Mouse (Mus musculus) midbrain, embryonic 15.5 days (tissue): ENCODE results near the gene Eps8. TPM values are rescaled to one million over a fixed set of nuclear protein-coding genes. Genes with fewer than 3 reads are reported as not detected.

Source experiments
- ATAC-seq: fragments of 200-750 bp; cut with Nextera tagmentation; replicated peaks from 2 replicates; pipeline ENCODE4 v1.8.0; 2017; ENCODE audit warnings: moderate TSS enrichment
- H3K27ac ChIP-seq: fragments of 300-500 bp; sonication (generic); 2 replicates; pipeline ENCODE4 v1.5.1; 2015; ENCODE audit warnings: mild to moderate bottlenecking, inconsistent platforms
- H3K27me3 ChIP-seq: fragments of 300-500 bp; sonication (generic); replicated peaks from 2 replicates; pipeline ENCODE4 v1.6.1; 2015; ENCODE audit warnings: inconsistent platforms
- H3K36me3 ChIP-seq: fragments of 300-500 bp; sonication (generic); replicated peaks from 2 replicates; pipeline ENCODE4 v1.6.1; 2015; ENCODE audit warnings: inconsistent platforms
- H3K4me1 ChIP-seq: fragments of 300-500 bp; sonication (generic); 2 replicates; pipeline ENCODE4 v1.6.1; 2015; ENCODE audit warnings: inconsistent platforms
- H3K4me2 ChIP-seq: fragments of 300-500 bp; sonication (generic); 2 replicates; pipeline ENCODE4 v1.6.1; 2015; ENCODE audit warnings: inconsistent platforms, mild to moderate bottlenecking, moderate library complexity
- H3K4me3 ChIP-seq: fragments of 300-500 bp; sonication (generic); 2 replicates; pipeline ENCODE4 v1.5.1; 2015; ENCODE audit warnings: mild to moderate bottlenecking, inconsistent platforms
- H3K9ac ChIP-seq: fragments of 300-500 bp; sonication (generic); 2 replicates; pipeline ENCODE4 v1.6.1; 2015; ENCODE audit warnings: mild to moderate bottlenecking, inconsistent platforms
- H3K9me3 ChIP-seq: fragments of 300-500 bp; sonication (generic); 2 replicates; pipeline ENCODE4 v1.6.1; 2016; ENCODE audit warnings: inconsistent platforms
- WGBS: fragments of 180-500 bp; shearing (Covaris S2); methylation state at CpG from one replicate; pipeline ENCODE4 v1.1.7; 2015; ENCODE audit warnings: mixed read lengths; 5-methylcytosine and 5-hydroxymethylcytosine counted together
- polyA plus RNA-seq: library from polyadenylated mRNA; unstranded; fragments of >200 nt; fragmentation: Nextera tagmentation; extraction: Ambion mirVana; gene quantifications from 2 replicates; pipeline ENCODE4 v1.2.1, GENCODE M21; 2015

Eps8 gene
- polyA plus RNA-seq, 1 experiment from 2014 or later = 25.1 TPM

DNA sequence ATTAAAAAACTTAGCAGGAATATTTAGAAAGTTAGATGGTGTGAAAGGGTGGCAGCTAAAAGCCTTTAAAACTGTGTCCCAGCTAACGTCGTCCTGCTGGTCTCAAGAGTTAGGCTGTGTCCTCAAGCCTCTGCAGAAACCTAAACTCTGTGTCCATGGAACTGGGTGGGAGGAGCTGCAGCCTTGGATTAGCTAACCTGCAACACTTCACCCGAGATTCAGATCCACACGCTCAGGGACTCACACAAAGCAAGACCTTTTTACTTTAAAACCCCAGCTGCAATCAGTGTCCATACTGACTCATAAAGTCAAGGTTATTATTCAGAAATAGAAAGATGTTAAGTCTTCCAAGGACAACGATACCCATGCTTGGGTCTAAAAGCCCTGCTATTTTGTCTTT lies 18.5 kb downstream of the Eps8 start:
- no peak for ATAC-seq
- H3K4me1 ChIP-seq = no peaks in the 10 kb centered on the region

DNA sequence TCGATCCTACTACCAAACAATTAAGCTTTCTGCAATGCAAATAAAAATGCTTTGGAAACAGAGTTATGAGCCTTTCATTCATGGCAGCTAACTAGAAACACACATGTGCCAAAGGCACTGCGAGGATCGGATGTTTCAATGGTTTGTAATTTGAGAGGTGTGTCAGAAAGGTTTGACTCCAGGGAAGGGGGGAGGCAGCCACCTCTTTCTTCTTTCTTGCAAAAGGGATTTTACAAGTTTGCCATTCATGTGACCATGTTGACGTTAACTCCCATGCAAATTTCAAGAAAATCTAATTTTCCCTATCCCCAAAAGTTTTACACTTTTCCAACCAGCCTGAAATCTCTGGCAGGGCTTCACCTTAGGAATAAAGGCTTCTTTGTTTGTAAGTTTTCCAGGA lies 21.1 kb downstream of the Eps8 start:
- Histone ChIP-seq H3K9me3 (no peaks in the 10 kb centered on the region), H3K9ac (no peak overlapping the region), H3K36me3 (no peaks in the 10 kb centered on the region), H3K27ac (no peak overlapping the region), H3K4me3 (no peak overlapping the region), H3K4me2 (no peak overlapping the region), H3K4me1 (peaks cover 7% of the 10 kb centered on the region), H3K27me3 (no peaks in the 10 kb centered on the region)
- ATAC-seq = no peak
- WGBS = 52% methylated on average over 4 of the region's 4 CpGs

More for the DNA sequence above, 18.5 kb downstream of the Eps8 start:
- no peaks in the 10 kb centered on the region for H3K27me3 ChIP-seq
- WGBS = 77% methylated on average over 5 of the region's 5 CpGs
- H3K4me3 ChIP-seq = no peak overlapping the region
- H3K27ac ChIP-seq = no peak overlapping the region
- no peaks in the 10 kb centered on the region for H3K9me3 ChIP-seq
- H3K4me2 ChIP-seq = no peak overlapping the region
- H3K9ac ChIP-seq = no peak overlapping the region
- H3K36me3 ChIP-seq = no peaks in the 10 kb centered on the region

DNA sequence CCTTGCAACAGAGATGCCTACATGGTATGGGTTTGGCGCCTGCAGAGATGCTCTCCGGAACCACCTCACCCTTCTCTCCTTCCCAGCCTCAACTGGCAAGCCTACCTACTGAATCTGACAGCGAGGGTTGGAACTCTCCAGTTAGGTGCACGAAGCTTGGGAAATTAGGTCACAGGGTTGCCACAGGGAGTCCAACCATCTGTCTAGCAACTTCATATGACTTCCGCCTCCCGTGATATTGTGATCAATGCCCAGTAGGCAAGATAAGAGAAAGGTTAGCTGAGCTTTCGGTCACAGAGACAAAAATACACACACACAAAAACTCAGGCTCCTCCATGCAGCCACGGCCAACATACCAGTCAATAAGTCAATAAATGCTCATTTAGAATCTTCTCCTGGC lies 21.6 kb downstream of the Eps8 start:
- Histone ChIP-seq H3K36me3 (no peaks in the 10 kb centered on the region), H3K4me3 (no peak overlapping the region), H3K4me2 (no peak overlapping the region), H3K4me1 (peaks cover 7% of the 10 kb centered on the region), H3K9me3 (no peaks in the 10 kb centered on the region), H3K27me3 (no peaks in the 10 kb centered on the region), H3K27ac (no peak overlapping the region), H3K9ac (no peak overlapping the region)
- WGBS = 86% methylated on average over 8 of the region's 8 CpGs
- ATAC-seq = no peak

- Histone ChIP-seq H3K9ac (no peak overlapping the region), H3K4me2 (no peak overlapping the region), H3K27me3 (no peaks in the 10 kb centered on the region), H3K36me3 (no peaks in the 10 kb centered on the region), H3K27ac (no peak overlapping the region), H3K4me1 (peaks cover 7% of the 10 kb centered on the region), H3K4me3 (no peak overlapping the region), H3K9me3 (no peaks in the 10 kb centered on the region)
- peak; percentile 50 for ATAC-seq
- 89% methylated on average over 13 of the region's 13 CpGs for WGBS
Measured at GRCm38 (mm10) chr6:137630387-137630786, 24.3 kb downstream of the Eps8 start.

DNA sequence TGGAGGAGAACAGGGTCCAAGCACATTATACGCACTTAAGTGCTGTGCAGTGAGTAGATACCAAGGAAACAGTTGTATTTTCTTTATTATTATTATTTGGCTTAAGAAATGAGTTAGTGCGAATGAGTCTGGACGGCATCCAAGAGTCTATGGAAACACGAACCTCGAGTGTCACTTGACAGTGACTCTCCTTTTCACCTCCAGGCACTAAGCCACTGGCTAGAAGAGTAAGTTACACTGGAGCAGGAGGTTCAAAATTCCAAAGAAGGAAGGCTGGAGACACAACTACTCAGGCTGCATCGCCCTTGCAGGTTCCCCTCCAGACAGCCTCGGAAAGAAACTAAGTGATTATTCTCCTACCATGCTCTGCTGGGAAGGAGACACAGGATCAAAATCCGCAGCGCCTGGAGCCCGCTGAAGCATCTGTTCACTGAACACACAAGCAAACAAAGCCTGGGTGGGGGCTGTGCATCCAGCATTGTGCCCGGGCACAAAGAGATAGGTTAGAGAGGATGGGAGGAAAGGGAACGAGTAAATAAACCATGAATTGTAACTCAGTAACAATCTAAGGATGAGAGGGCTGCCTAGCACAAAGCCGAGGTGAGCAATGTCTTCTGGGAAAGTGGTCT lies 25.0 kb downstream of the Eps8 start:
- 36% methylated on average over 13 of the region's 13 CpGs for WGBS
- Histone ChIP-seq H3K4me1 (peaks cover 7% of the 10 kb centered on the region), H3K36me3 (no peaks in the 10 kb centered on the region), H3K9me3 (no peaks in the 10 kb centered on the region), H3K27me3 (no peaks in the 10 kb centered on the region), H3K9ac (no peak overlapping the region), H3K27ac (0 out of 2 replicates have a peak overlapping the region, but pooled peaks have one; percentile 53), H3K4me3 (no peak overlapping the region), H3K4me2 (no peak overlapping the region)
- peak; percentile 78 for ATAC-seq

DNA sequence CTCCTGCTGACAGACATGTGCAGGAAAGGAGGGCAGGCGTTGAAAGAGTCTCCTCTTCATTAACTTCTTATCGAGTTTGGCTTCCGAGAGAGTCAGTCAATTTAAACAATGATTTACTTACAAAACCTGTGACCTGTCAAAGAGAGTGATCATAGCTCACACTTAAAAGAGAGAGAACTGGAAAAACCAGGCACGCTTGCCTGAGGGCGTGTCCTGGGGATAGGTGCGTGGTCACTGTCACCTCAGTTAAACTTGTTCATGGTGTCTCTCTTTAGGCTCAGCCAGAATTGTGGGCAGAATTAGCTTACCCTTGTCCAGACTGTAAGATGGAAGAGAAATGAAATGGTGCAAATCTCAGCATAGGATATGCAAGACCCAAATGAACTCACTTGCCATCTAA lies 26.0 kb downstream of the Eps8 start:
- H3K36me3 ChIP-seq = no peaks in the 10 kb centered on the region
- H3K9me3 ChIP-seq = no peaks in the 10 kb centered on the region
- 95% methylated on average over 6 of the region's 6 CpGs for WGBS
- no peak overlapping the region for H3K4me3 ChIP-seq
- no peak overlapping the region for H3K9ac ChIP-seq
- H3K4me1 ChIP-seq = peaks cover 7% of the 10 kb centered on the region
- no peak overlapping the region for H3K27ac ChIP-seq
- no peak overlapping the region for H3K4me2 ChIP-seq
- no peak for ATAC-seq
- no peaks in the 10 kb centered on the region for H3K27me3 ChIP-seq

DNA sequence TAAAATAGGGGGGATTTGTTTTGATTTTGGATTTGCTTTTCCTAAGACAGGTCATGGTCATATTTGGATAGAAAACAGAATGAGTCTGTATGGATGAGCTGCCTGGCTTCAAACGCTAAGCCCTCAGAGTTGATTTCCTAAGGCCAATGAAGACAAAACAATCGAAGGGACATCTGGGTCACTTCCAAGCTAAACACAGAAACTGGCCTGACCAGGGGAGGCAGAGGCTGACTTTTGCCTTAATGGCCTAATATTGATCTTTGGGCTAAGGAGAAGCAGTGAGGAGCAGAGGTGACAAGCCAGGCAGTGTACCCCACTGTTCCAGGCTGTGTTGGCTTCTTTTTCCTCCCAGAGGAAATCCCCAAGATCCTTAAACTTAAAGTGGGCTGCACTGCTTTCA lies 33.7 kb downstream of the Eps8 start:
- H3K27ac ChIP-seq = no peak overlapping the region
- no peak for ATAC-seq
- H3K36me3 ChIP-seq = no peaks in the 10 kb centered on the region
- H3K9ac ChIP-seq = no peak overlapping the region
- no peaks in the 10 kb centered on the region for H3K27me3 ChIP-seq
- no peak overlapping the region for H3K4me2 ChIP-seq
- no peaks in the 10 kb centered on the region for H3K9me3 ChIP-seq
- H3K4me3 ChIP-seq = no peak overlapping the region
- 81% methylated on average over 2 of the region's 2 CpGs for WGBS
- H3K4me1 ChIP-seq = no peaks in the 10 kb centered on the region

DNA sequence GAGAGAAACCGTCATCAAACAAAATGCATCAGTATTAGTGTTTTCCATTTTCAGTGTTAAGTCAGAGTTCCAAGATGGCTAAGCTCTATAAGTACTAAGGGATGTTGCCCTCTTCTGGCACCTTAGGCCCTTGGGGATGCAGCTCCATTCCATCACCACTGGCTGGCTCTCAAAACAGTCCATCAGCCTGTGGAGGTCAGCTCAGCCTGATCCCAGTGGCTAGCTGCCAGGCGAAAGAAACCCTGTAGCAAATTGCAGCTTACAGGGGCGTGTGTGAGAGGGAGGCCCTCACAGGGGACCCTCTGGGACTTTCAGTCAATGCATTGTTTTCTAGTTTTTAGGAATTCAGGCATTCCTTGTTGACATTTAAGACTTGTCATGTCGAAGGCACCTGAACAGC lies 40.8 kb downstream of the Eps8 start:
- Histone ChIP-seq H3K36me3 (no peaks in the 10 kb centered on the region), H3K27me3 (no peaks in the 10 kb centered on the region), H3K9ac (no peak overlapping the region), H3K4me2 (no peak overlapping the region), H3K4me1 (no peaks in the 10 kb centered on the region), H3K4me3 (no peak overlapping the region), H3K27ac (no peak overlapping the region), H3K9me3 (no peaks in the 10 kb centered on the region)
- ATAC-seq = no peak
- 42% methylated on average over 4 of the region's 4 CpGs for WGBS

DNA sequence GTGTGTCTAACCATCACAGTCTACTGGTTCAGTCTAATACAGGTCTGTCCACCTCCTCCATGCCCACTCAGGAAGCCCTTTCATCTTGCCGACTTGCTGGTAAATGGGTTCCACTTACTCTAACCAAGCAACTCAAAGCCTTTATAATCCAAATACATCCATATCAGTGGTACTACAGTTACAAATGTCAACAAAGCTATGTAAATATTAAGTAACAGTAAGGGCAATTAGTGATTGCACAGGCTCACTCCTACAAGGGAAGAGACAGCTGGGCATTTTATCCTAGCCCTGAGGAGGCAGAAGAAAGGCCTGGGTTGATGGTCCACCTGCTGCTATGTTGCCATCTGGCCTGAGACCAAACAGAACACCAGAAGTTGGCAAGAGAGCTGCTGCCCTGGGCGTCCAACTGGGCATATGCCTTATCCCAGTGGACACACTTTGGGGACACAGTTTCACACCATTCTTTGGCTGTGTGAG lies 42.6 kb downstream of the Eps8 start:
- Histone ChIP-seq H3K27ac (no peak overlapping the region), H3K4me1 (no peaks in the 10 kb centered on the region), H3K9ac (no peak overlapping the region), H3K4me2 (no peak overlapping the region), H3K27me3 (no peaks in the 10 kb centered on the region), H3K9me3 (no peaks in the 10 kb centered on the region), H3K4me3 (no peak overlapping the region), H3K36me3 (no peaks in the 10 kb centered on the region)
- ATAC-seq = no peak
- WGBS = 74% methylated on average over 2 of the region's 2 CpGs

DNA sequence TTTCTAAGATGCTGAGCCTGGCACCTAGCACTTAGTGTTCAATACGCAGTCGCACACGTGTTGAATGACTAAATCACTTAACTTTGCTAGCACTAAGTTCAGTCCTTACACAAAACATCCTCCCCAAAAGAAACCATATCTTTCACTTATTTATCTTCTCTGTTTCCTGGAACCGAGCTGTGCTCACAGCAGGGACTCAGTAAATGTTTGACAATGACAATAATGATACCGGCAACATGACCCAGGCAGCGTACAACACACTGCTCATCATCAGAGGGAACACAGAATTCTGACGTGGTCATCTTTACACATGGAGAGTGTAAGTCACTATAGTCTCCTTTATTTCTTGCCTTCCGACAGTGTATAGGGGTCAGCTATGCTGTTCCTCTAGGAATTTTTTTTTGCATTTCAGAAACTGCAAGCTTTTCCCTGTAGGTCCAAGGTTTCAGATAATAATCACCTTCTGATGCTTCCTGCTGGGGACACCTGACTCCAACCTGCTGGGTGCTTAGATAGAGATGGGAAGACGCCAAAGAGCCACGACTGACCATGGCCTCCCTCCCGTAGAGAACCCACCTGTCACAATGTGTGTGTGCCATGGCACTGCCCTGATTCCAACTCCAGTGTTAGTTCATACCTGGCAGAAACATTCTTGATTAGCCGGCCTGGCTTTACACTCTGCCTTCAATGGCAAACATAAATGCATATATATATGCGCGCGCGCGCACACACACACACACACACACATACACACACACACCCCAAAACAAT lies 46.3 kb downstream of the Eps8 start:
- no peak overlapping the region for H3K9ac ChIP-seq
- WGBS = 91% methylated on average over 17 of the region's 17 CpGs
- H3K9me3 ChIP-seq = no peaks in the 10 kb centered on the region
- H3K4me1 ChIP-seq = no peaks in the 10 kb centered on the region
- no peak overlapping the region for H3K4me2 ChIP-seq
- H3K36me3 ChIP-seq = no peaks in the 10 kb centered on the region
- no peak overlapping the region for H3K27ac ChIP-seq
- no peak overlapping the region for H3K4me3 ChIP-seq
- H3K27me3 ChIP-seq = no peaks in the 10 kb centered on the region
- no peak for ATAC-seq

DNA sequence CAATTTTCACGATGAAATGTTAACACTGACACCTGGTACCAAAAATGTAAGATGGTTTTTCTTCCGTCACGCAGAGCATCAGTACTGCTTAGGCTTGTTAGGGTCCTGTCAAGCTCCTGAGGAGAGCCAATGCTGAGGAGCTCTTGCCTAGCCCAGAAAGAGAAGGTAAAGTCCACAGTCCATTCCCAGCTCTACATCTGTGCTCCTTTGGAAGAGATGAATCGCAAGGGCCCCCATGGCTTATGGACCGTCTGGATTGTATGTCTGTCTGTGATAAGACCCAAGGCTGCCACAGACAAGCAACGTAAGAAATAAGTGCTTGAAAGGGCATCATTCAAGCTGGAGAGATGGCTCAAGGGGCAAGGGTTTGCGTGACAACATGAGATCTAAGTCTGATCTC lies 48.1 kb downstream of the Eps8 start:
- Histone ChIP-seq H3K36me3 (no peaks in the 10 kb centered on the region), H3K9ac (no peak overlapping the region), H3K4me3 (no peak overlapping the region), H3K4me1 (no peaks in the 10 kb centered on the region), H3K27me3 (no peaks in the 10 kb centered on the region), H3K27ac (no peak overlapping the region), H3K4me2 (no peak overlapping the region), H3K9me3 (no peaks in the 10 kb centered on the region)
- 89% methylated on average over 7 of the region's 7 CpGs for WGBS
- ATAC-seq = no peak

GRCm38 (mm10) chr6:137604417-137605248 lies 50.0 kb downstream of the Eps8 start:
- ATAC-seq = no peak
- Histone ChIP-seq H3K36me3 (no peaks in the 10 kb centered on the region), H3K9ac (no peak overlapping the region), H3K4me1 (no peaks in the 10 kb centered on the region), H3K27me3 (no peaks in the 10 kb centered on the region), H3K9me3 (no peaks in the 10 kb centered on the region), H3K4me2 (no peak overlapping the region), H3K4me3 (no peak overlapping the region), H3K27ac (no peak overlapping the region)
- 82% methylated on average over 4 of the region's 4 CpGs for WGBS
